Mouse (Mus musculus) limb, embryonic 13.5 days (tissue): ENCODE measurements at regions not wholly inside any gene's neighbourhood (a gene's known extent, or its start where the extent isn't known, plus 50 kb on each side); places are given as distances from the start of the nearest gene placed in this dataset.

Experiments used
- ATAC-seq: fragments of 200-750 bp; cut with Nextera tagmentation; 2 replicates; pipeline ENCODE4 v1.8.0; 2017; ENCODE audit warnings: low read depth, moderate number of reproducible peaks, moderate TSS enrichment; ENCODE audit not compliant: low FRiP score
- H3K27ac ChIP-seq: fragments of 300-500 bp; sonication (generic); 2 replicates; pipeline ENCODE4 v1.5.1; 2015; ENCODE audit warnings: inconsistent platforms, mild to moderate bottlenecking, moderate library complexity
- H3K27me3 ChIP-seq: fragments of 300-500 bp; sonication (generic); 2 replicates; pipeline ENCODE4 v1.6.1; 2015; ENCODE audit warnings: mild to moderate bottlenecking, inconsistent platforms
- H3K36me3 ChIP-seq: fragments of 300-500 bp; sonication (generic); 2 replicates; pipeline ENCODE4 v1.6.1; 2015; ENCODE audit warnings: inconsistent platforms, mild to moderate bottlenecking, moderate library complexity
- H3K4me1 ChIP-seq: fragments of 300-500 bp; sonication (generic); 2 replicates; pipeline ENCODE4 v1.6.1; 2015; ENCODE audit warnings: inconsistent platforms
- H3K4me2 ChIP-seq: fragments of 300-500 bp; sonication (generic); replicated peaks from 2 replicates; pipeline ENCODE4 v1.6.1; 2015; ENCODE audit warnings: inconsistent platforms, mild to moderate bottlenecking, moderate library complexity
- H3K4me3 ChIP-seq: fragments of 300-500 bp; sonication (generic); 2 replicates; pipeline ENCODE4 v1.5.1; 2015; ENCODE audit warnings: moderate library complexity, mild to moderate bottlenecking, inconsistent platforms
- H3K9ac ChIP-seq: fragments of 300-500 bp; sonication (generic); 2 replicates; pipeline ENCODE4 v1.6.1; 2015; ENCODE audit warnings: mild to moderate bottlenecking, inconsistent platforms
- H3K9me3 ChIP-seq: fragments of 300-500 bp; sonication (generic); 2 replicates; pipeline ENCODE4 v1.6.1; 2016; ENCODE audit warnings: inconsistent platforms
- WGBS: fragments of 180-500 bp; shearing (Covaris S2); methylation state at CpG from one replicate; pipeline ENCODE4 v1.1.7; 2015; 5-methylcytosine and 5-hydroxymethylcytosine counted together

DNA sequence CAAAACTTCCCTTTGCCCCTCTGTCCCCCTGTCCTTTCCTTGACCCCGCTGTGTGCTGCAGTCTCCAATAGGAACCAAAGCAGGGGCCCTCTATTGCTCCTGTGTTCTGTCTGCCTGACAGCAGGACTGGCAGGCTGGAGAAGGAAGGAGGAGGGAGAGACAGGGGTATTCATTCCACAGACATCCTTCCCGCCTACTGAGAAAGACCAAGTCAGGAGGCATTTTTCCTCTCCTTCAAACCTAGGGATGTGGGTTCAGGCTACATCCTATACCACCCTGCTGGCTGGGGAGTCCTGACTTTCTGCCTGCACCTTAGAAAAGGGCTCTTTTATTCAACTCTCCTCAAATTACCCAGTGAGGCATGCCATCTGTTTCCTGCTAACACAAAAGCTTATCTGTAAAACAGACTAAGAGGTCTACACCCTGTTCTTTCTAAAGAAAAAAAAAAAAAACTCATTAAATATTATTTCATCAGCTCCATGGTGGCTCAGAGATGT, 270.9 kb upstream of the Gpc5 start:
- H3K27ac ChIP-seq, result peak overlapping the region; percentile 33; the same call in 1 of the 2 replicates
- peak; percentile 61; the same call in 1 of the 2 replicates for ATAC-seq

DNA sequence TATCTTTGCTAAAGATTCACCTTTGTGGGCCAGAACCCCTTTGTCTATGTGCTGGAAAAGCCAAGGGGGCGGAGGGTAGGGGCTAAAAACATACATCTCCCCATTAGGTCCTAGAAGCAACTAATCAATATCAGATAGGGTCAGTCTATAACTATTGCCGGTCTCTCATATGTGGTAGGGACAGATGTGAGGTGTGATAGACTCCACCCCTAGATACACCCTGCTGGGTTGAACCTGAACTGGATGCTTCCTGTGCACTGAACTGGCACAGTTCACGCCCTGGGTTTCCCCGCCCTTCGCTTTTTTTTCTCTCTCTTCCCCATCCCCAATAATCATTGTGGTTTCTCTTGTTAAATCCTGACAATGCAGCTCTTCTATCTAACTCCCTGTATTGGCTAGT, 270.3 kb upstream of the Gpc5 start:
- Histone ChIP-seq H3K4me3 (no peak overlapping the region), H3K4me2 (no peak overlapping the region), H3K9me3 (no peaks in the 10 kb centered on the region), H3K27me3 (no peaks in the 10 kb centered on the region), H3K36me3 (no peaks in the 10 kb centered on the region), H3K9ac (no peak overlapping the region), H3K27ac (no peak overlapping the region), H3K4me1 (peaks cover 12% of the 10 kb centered on the region)
- no peak for ATAC-seq
- WGBS, result 76% methylated on average over 5 of the region's 5 CpGs

More for the DNA sequence above, 270.9 kb upstream of the Gpc5 start:
- Histone ChIP-seq H3K9me3 (no peaks in the 10 kb centered on the region), H3K4me1 (peaks cover 12% of the 10 kb centered on the region), H3K27me3 (no peaks in the 10 kb centered on the region), H3K9ac (no peak overlapping the region), H3K4me2 (no peak overlapping the region), H3K4me3 (no peak overlapping the region), H3K36me3 (no peaks in the 10 kb centered on the region)
- 24% methylated on average over 2 of the region's 2 CpGs for WGBS

DNA sequence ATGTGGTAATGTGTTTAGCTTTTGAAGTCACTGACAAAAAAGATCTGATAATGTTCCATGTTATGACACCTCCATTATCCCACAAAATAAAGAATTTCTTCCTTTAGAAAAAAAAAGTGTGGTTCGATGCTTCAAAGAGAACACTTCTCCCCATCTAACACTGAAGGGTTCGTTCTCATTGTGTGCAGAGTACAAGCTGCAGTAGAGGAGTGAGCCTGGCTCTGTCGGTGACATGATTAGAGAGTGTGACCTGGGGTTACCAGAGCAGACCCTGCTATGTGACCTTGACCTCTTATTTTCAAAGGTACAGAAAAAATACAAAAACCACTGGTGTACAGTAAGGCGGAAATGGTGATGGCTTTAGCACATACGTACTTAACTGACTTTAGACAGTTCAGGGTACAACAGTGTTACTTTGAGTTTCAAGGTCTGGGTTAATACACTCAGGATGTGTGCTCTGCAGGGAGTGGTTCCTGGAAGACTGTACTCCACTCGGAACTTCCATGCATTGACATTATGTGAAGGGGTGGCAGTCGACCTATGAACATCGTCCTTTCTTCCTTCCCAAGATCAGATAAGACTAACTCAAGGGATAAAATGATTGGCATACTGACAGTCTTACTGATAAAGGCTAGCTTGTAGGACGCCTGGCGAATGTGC, 265.2 kb upstream of the Gpc5 start:
- no peak overlapping the region for H3K9ac ChIP-seq
- no peak for ATAC-seq
- WGBS, result 44% methylated on average over 10 of the region's 10 CpGs

DNA sequence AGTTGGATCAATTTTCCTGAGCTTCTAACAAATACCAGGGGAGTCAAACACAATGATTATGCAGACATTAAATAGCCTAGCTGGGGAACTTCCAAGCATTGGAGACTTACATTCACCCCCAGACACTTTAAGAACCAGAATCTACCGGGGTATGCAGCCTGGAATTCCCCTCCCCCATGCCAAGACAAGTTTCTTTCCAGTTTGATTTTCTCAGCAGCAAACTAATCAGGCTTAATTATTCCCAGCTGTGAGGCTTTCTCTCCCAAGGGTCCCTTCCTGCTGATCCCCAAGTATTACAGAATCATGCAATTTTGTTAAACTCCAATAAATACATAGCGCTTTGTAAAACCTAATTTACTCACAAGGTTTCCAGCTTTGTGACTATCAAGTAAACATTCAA, 262.7 kb upstream of the Gpc5 start:
- Histone ChIP-seq H3K9me3 (no peaks in the 10 kb centered on the region), H3K4me1 (0 out of 2 replicates have a peak, but pooled peaks cover 4% of the 10 kb centered on the region), H3K4me3 (no peak overlapping the region), H3K9ac (no peak overlapping the region), H3K36me3 (no peaks in the 10 kb centered on the region), H3K4me2 (no peak overlapping the region), H3K27me3 (no peaks in the 10 kb centered on the region), H3K27ac (no peak overlapping the region)
- WGBS, result 6% methylated on average over 2 of the region's 2 CpGs
- ATAC-seq, result no peak; the same call in 1 of the 2 replicates

More for the DNA sequence above, 265.2 kb upstream of the Gpc5 start:
- no peaks in the 10 kb centered on the region for H3K9me3 ChIP-seq
- no peaks in the 10 kb centered on the region for H3K36me3 ChIP-seq
- no peak overlapping the region for H3K4me3 ChIP-seq
- H3K27ac ChIP-seq, result no peak overlapping the region
- no peaks in the 10 kb centered on the region for H3K27me3 ChIP-seq
- H3K4me2 ChIP-seq, result no peak overlapping the region
- H3K4me1 ChIP-seq, result 0 out of 2 replicates have a peak, but pooled peaks cover 4% of the 10 kb centered on the region

DNA sequence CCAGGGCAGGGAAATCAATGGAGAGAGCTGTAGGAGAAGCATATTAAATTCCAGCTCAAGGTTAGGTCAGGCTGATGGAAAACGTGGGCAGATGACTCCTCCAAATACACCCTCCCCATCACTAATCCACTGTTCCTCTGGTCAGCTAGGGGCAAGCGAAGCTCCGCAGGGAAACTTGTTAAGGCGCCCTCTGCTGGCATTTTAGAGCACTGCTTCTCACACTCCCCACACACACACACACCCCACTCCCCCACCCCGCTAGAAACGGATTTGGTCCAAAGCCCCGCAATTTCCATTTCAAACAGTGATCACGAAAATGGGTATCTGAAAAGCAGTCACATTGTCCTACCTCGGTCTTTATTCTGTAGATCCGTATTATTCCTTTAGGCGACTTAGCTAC, 259.0 kb upstream of the Gpc5 start:
- ATAC-seq, result no peak
- Histone ChIP-seq H3K9ac (no peak overlapping the region), H3K4me3 (no peak overlapping the region), H3K9me3 (no peaks in the 10 kb centered on the region), H3K36me3 (no peaks in the 10 kb centered on the region), H3K27ac (no peak overlapping the region), H3K4me1 (0 out of 2 replicates have a peak, but pooled peaks cover 6% of the 10 kb centered on the region), H3K4me2 (no peak overlapping the region), H3K27me3 (no peaks in the 10 kb centered on the region)
- 58% methylated on average over 11 of the region's 11 CpGs for WGBS

DNA sequence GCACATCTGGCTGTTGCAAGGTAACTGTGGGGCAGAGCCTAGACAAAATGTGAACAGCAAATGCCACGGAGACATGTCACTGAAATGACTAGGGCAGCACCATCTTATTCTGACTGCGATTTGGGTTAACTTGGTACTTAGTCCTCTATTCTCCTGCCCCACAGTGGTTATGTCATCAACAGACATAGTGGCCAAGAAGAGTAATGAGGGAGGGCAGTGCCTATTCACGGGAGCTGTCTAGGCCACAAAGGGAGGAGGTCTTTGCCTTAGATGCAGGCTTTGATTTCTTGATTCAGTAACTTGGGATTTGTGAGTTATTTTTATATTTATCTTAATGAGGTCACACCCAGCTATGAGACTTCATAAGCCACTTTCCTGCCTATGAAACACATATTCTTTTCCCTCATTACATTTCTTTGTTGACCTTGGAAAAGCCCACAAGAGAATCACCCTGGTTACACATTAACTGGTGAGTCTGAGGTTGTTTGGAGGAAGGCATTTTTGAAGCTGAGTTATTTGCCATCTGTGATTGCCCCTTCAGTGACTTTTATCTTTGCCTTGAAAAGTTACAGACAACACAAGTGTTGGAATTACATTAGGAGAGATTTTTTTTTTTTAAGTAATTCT, 255.2 kb upstream of the Gpc5 start:
- 72% methylated on average over 3 of the region's 3 CpGs for WGBS
- Histone ChIP-seq H3K4me1 (peaks cover 6% of the 10 kb centered on the region; the same call in 1 of the 2 replicates), H3K4me3 (no peak overlapping the region), H3K27ac (no peak overlapping the region), H3K36me3 (no peaks in the 10 kb centered on the region), H3K9ac (no peak overlapping the region), H3K27me3 (no peaks in the 10 kb centered on the region), H3K9me3 (no peaks in the 10 kb centered on the region), H3K4me2 (no peak overlapping the region)
- no peak for ATAC-seq

DNA sequence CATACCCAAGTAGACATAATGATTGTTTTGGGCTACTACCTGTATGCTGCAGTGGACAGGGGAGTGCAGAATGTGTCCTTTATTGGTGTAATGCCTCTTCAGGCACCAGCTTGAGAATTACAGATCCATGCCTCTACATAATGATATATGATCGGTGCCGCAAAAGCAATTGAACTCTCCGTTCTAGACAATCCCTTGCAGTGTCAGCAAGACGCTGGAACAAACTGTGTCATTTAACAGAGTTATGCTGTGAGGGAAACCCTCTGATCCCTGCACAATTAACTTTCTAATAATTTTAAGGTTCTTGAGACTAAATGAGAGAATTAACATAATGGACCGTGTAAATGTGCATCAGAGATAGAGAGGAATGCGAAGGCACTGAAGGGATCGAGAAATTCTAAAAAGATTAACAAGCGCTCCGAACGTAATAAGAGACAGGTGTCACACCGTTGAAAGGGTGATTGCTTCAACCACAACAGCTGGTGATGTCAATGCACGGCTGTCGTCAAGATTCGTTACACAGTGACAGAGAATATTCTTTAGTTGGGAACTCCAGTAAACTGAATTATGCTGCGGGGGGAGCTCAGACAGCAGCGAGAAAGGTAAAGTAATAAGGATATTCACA, 254.3 kb upstream of the Gpc5 start:
- Histone ChIP-seq H3K4me1 (peaks cover 6% of the 10 kb centered on the region; the same call in 1 of the 2 replicates), H3K36me3 (no peaks in the 10 kb centered on the region), H3K9ac (no peak overlapping the region), H3K4me2 (0 out of 2 replicates have a peak overlapping the region, but pooled peaks have one; percentile 19), H3K9me3 (no peaks in the 10 kb centered on the region), H3K27ac (no peak overlapping the region), H3K27me3 (no peaks in the 10 kb centered on the region), H3K4me3 (no peak overlapping the region)
- 18% methylated on average over 16 of the region's 16 CpGs for WGBS
- ATAC-seq, result peak; percentile 65

DNA sequence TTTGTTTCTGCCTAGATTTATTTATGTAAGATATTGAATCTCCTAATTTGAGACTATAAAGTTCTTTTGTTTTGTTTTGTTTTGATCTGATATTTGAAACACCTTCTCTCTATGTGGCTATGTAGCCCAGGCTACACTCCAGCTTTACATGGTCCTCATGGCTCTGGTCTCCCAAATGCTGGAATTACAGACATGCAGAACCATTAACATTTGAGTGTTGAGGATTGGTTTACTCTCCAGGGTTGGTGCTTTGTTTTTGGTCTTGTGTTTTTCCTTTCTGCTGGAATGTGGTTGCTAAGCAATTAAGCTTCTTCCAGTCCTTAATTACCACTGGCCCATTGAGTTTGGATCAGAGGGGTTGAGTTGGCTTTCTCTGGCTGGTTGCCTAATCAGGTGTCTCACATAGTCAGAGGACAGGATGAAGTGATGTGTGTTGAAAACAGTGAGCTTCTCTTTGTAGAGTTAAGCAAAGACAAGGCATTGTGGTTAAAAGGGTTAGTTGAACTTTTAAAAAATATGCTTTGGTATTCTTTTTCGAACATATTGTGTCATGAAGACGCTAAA, 252.6 kb upstream of the Gpc5 start:
- 88% methylated on average over 2 of the region's 2 CpGs for WGBS

DNA sequence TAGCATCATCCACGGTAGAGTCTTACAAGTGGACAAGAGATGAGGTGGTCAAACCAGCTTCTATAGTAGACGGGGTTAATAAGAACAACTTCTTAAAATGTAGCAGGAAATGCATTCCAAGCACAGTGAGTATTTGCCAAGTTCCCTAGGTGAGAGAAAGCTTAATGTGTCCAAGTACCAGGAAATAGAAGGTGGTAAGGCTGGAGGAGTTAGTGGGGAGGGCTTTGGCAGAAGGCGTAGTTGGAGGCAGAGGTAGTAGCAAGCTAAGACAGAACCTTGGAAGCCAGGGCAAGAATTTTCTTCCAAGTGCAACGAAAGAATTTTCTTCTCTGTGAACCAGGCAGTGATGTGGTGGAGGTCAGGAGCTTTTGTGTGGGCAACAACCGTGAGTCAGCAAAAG, 251.2 kb upstream of the Gpc5 start:
- H3K9ac ChIP-seq, result no peak overlapping the region
- no peak overlapping the region for H3K27ac ChIP-seq
- no peaks in the 10 kb centered on the region for H3K36me3 ChIP-seq
- H3K4me2 ChIP-seq, result no peak overlapping the region
- H3K4me3 ChIP-seq, result no peak overlapping the region
- no peak for ATAC-seq
- no peaks in the 10 kb centered on the region for H3K27me3 ChIP-seq
- peaks cover 6% of the 10 kb centered on the region; the same call in 1 of the 2 replicates for H3K4me1 ChIP-seq
- 78% methylated on average over 5 of the region's 5 CpGs for WGBS
- no peaks in the 10 kb centered on the region for H3K9me3 ChIP-seq

More for the DNA sequence above, 252.6 kb upstream of the Gpc5 start:
- no peak for ATAC-seq
- Histone ChIP-seq H3K27me3 (no peaks in the 10 kb centered on the region), H3K4me2 (no peak overlapping the region), H3K4me3 (no peak overlapping the region), H3K9me3 (no peaks in the 10 kb centered on the region), H3K4me1 (peaks cover 6% of the 10 kb centered on the region; the same call in 1 of the 2 replicates), H3K27ac (no peak overlapping the region), H3K36me3 (no peaks in the 10 kb centered on the region), H3K9ac (no peak overlapping the region)

DNA sequence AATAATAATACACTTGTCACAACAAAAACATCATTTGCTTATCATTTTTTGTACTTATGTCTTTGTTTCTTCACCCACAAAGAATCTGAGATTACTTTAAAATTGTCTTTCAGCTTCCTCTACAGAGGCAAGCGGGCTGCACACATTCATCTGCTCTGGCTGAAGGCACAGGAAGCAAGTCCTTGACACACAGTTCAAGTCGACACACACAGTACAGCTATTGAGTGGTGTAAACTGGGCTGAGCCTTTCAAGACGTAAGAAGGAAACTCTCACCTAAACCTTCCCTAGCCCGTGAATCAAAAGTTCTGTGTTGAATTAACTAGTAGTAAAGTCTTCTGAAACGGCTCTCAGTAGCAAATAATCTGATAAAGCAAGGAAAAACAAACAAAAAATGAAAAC, 250.5 kb upstream of the Gpc5 start:
- WGBS, result 33% methylated on average over 5 of the region's 5 CpGs
- H3K27me3 ChIP-seq, result no peaks in the 10 kb centered on the region
- ATAC-seq, result no peak
- H3K4me1 ChIP-seq, result peaks cover 6% of the 10 kb centered on the region; the same call in 1 of the 2 replicates
- H3K4me3 ChIP-seq, result no peak overlapping the region
- H3K36me3 ChIP-seq, result no peaks in the 10 kb centered on the region
- H3K4me2 ChIP-seq, result no peak overlapping the region
- H3K9ac ChIP-seq, result no peak overlapping the region
- no peak overlapping the region for H3K27ac ChIP-seq
- no peaks in the 10 kb centered on the region for H3K9me3 ChIP-seq

DNA sequence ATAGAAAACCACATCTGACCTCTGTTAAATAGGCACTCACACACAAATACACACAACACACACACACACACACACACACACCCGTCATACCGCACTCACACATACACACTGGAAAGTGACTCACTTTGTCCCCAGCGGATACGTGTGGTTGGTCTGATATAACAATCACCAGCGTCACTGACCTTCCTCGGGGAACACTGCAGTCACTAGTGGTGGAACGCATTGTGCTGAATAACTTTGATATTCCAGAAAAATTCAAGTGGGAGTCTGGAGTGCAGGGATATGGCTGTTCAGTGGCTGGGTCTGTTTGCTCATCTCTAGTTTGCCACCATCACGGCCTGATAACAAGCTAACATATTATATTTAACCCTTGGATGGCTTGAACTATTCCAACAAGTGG, 249.7 kb upstream of the Gpc5 start:
- H3K4me2 ChIP-seq, result no peak overlapping the region
- 90% methylated on average over 8 of the region's 8 CpGs for WGBS
- no peak for ATAC-seq

More for the DNA sequence above, 249.7 kb upstream of the Gpc5 start:
- Histone ChIP-seq H3K4me1 (peaks cover 6% of the 10 kb centered on the region; the same call in 1 of the 2 replicates), H3K27ac (no peak overlapping the region), H3K4me3 (no peak overlapping the region), H3K27me3 (no peaks in the 10 kb centered on the region), H3K36me3 (no peaks in the 10 kb centered on the region), H3K9me3 (no peaks in the 10 kb centered on the region), H3K9ac (no peak overlapping the region)
